Mouse (Mus musculus) limb, embryonic 15.5 days (tissue): ENCODE results near the gene Sptbn4. TPM values are rescaled to one million over a fixed set of nuclear protein-coding genes. Genes with fewer than 3 reads are reported as not detected.

Source experiments
- ATAC-seq: fragments of 200-750 bp; cut with Nextera tagmentation; 2 replicates; pipeline ENCODE4 v1.8.0; 2017; ENCODE audit warnings: low read depth, moderate TSS enrichment; ENCODE audit not compliant: insufficient number of reproducible peaks, low FRiP score, low TSS enrichment
- H3K27ac ChIP-seq: fragments of 300-500 bp; sonication (generic); 2 replicates; pipeline ENCODE4 v1.5.1; 2015; ENCODE audit warnings: moderate library complexity, mild to moderate bottlenecking, inconsistent platforms
- H3K27me3 ChIP-seq: fragments of 300-500 bp; sonication (generic); 2 replicates; pipeline ENCODE4 v1.6.1; 2015; ENCODE audit warnings: inconsistent platforms
- H3K36me3 ChIP-seq: fragments of 300-500 bp; sonication (generic); 2 replicates; pipeline ENCODE4 v1.6.1; 2015; ENCODE audit warnings: inconsistent platforms
- H3K4me1 ChIP-seq: fragments of 300-500 bp; sonication (generic); 2 replicates; pipeline ENCODE4 v1.6.1; 2015; ENCODE audit warnings: inconsistent platforms
- H3K4me2 ChIP-seq: fragments of 300-500 bp; sonication (generic); 2 replicates; pipeline ENCODE4 v1.6.1; 2015; ENCODE audit warnings: mild to moderate bottlenecking, inconsistent platforms
- H3K4me3 ChIP-seq: fragments of 300-500 bp; sonication (generic); 2 replicates; pipeline ENCODE4 v1.5.1; 2015; ENCODE audit warnings: mild to moderate bottlenecking, inconsistent platforms
- H3K9ac ChIP-seq: fragments of 300-500 bp; sonication (generic); 2 replicates; pipeline ENCODE4 v1.6.1; 2015; ENCODE audit warnings: inconsistent platforms
- H3K9me3 ChIP-seq: fragments of 300-500 bp; sonication (generic); 2 replicates; pipeline ENCODE4 v1.6.1; 2016; ENCODE audit warnings: inconsistent platforms
- WGBS: fragments of 180-500 bp; shearing (Covaris S2); methylation state at CpG from one replicate; pipeline ENCODE4 v1.1.7; 2015; 5-methylcytosine and 5-hydroxymethylcytosine counted together
- polyA plus RNA-seq: library from polyadenylated mRNA; unstranded; fragments of >200 nt; fragmentation: Nextera tagmentation; extraction: Ambion mirVana; gene quantifications from 2 replicates; pipeline ENCODE4 v1.2.1, GENCODE M21; 2015

Gene Sptbn4
- polyA plus RNA-seq, 1 experiment from 2014 or later: 0.23 TPM

DNA sequence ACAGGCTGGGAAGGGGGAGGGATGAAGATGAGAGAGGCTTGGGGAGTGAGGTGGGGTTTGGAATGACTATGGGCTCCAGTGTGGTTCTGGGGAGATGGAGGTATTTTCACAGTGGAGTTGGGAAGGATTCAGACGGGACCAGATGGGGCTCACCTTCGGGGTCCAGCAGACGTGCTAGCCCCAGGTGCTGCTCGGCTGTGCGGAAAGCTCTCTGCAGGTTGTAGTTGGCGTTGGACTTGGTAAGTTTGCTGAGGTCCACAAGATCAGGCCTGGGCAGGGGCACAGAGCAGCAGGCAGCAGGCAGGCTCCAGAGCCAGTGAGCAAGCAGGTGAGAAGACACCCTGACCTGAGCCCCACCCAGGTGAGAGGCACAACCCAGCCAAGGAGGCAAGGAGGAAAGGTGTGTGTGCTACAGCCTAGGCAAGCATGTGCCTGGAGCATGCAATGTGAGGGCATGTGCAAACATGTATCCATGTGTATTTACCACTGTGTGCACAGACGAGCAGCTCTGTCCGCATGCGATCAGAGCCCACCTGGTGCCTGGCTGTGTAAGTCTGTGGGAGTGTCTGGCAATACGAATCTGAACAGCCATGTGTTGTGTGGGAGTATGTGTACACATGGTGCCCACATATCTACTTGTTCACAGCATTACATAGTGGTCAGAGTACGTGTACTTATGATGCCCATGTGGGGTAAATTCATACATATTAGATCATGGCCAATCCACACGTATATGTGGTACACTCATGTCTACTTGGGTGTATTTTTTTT is 23.7 kb downstream of the Sptbn4 start:
- Histone ChIP-seq H3K9me3 (no peaks in the 10 kb centered on the region), H3K4me3 (no peak overlapping the region), H3K4me1 (no peaks in the 10 kb centered on the region), H3K9ac (no peak overlapping the region), H3K27ac (no peak overlapping the region), H3K36me3 (no peaks in the 10 kb centered on the region), H3K4me2 (no peak overlapping the region), H3K27me3 (no peaks in the 10 kb centered on the region)
- no peak for ATAC-seq
- 82% methylated on average over 12 of the region's 12 CpGs for WGBS

GRCm38 (mm10) chr7:27419101-27419500 is 28.4 kb downstream of the Sptbn4 start:
- Histone ChIP-seq H3K4me3 (no peak overlapping the region), H3K9ac (no peak overlapping the region), H3K4me1 (no peaks in the 10 kb centered on the region), H3K9me3 (no peaks in the 10 kb centered on the region), H3K36me3 (no peaks in the 10 kb centered on the region), H3K27me3 (peaks cover 3% of the 10 kb centered on the region; the same call in 1 of the 2 replicates), H3K4me2 (no peak overlapping the region), H3K27ac (no peak overlapping the region)
- ATAC-seq: no peak
- 78% methylated on average over 3 of the region's 3 CpGs for WGBS

DNA sequence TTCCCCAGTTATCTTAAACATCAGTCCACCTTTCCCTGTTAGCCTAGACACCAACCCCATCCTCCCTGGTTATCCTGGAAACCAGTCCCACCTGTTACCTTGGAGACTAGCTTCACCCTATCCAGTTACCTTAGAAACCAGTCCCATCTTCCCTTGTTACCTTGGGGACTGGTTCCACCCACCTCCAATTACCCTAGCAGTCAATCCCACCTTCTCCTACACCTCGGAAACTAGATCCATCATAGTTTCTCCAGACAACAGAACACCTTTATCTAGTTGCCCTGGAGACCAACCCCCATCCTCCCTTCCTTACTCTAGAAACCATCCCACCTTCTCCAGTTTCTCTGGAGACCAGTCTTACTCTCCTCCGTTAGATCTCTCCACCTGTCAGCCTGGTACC is 30.3 kb downstream of the Sptbn4 start:
- Histone ChIP-seq H3K4me1 (no peaks in the 10 kb centered on the region), H3K27ac (no peak overlapping the region), H3K36me3 (no peaks in the 10 kb centered on the region), H3K27me3 (peaks cover 3% of the 10 kb centered on the region; the same call in 1 of the 2 replicates), H3K4me3 (no peak overlapping the region), H3K9me3 (no peaks in the 10 kb centered on the region), H3K9ac (no peak overlapping the region), H3K4me2 (no peak overlapping the region)
- ATAC-seq: no peak
- WGBS: 65% methylated on average over 2 of the region's 2 CpGs

DNA sequence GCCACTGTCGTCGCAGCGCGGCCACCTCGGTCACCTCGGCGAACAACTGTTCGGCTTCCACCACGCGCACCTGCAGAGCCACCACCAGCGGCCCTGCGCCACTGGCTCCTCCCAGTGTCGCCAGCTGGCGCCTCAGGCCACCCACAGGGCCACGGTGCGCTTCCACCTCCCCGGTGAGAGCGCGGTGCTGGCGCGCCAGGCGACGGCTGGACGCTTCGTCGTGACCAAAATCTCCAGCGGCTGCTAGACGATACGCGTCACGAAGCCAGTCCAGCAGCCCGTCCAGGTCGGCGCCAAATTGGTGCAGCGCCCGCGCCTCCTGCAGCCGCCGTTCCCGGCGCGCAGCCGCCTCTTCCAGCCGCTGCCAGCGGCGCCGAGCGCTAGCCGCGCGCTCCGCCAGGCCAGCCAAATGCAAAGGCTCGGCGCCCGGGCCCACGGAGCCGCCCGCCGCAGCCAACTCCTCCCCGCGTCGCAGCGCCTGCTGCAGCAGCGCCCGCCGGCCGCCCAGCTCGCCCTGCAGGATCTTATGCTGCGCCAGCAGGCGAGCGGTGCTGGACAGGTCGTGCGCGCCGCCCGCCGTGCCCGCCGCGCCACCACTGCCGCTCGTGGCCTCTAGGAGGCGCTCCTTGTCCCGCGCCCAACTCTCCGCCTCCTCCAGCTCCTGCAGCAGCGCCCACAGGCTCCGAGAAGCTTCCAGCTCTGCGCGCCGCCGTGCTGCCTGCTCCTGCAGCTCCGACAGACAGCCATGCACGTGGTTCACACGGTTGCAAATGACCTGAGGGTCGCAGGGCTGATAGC is 38.9 kb downstream of the Sptbn4 start:
- under 1% methylated on average over 89 of the region's 96 CpGs for WGBS
- Histone ChIP-seq H3K9me3 (0 out of 2 replicates have a peak, but pooled peaks cover 4% of the 10 kb centered on the region), H3K4me1 (peaks cover 23% of the 10 kb centered on the region), H3K27ac (no peak overlapping the region), H3K4me3 (peak overlapping the region; percentile 48), H3K4me2 (peak overlapping the region; percentile 88), H3K27me3 (peaks cover 70% of the 10 kb centered on the region), H3K36me3 (no peaks in the 10 kb centered on the region), H3K9ac (no peak overlapping the region)
- 0 out of 2 replicates have a peak, but pooled peaks have one; percentile 46 for ATAC-seq

DNA sequence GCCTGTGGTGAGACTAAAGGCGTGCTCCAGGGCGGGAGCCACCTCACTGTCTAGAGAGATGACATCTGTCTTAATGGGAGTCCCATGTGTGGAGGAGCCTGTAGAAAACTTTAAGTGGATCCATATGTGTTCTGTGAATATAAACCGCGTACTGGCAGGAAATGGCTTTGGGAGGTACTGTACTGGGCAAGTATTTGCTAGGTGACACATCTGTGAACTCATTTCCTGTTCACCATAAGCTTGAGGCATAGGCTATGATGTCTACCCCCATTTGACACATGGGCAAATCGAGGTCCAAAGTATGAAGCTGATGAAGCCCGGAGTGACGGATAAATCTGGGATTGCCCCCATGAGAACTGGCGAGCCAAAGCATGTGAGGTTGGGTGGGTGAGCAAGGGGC is 39.7 kb downstream of the Sptbn4 start:
- no peak overlapping the region for H3K9ac ChIP-seq
- 29% methylated on average over 8 of the region's 8 CpGs for WGBS
- peak overlapping the region; percentile 48 for H3K4me3 ChIP-seq
- H3K27ac ChIP-seq: no peak overlapping the region
- peaks cover 23% of the 10 kb centered on the region for H3K4me1 ChIP-seq
- peak overlapping the region; percentile 88 for H3K4me2 ChIP-seq
- H3K27me3 ChIP-seq: peaks cover 77% of the 10 kb centered on the region
- ATAC-seq: no peak
- H3K9me3 ChIP-seq: peaks cover 9% of the 10 kb centered on the region; the same call in 1 of the 2 replicates
- no peaks in the 10 kb centered on the region for H3K36me3 ChIP-seq

DNA sequence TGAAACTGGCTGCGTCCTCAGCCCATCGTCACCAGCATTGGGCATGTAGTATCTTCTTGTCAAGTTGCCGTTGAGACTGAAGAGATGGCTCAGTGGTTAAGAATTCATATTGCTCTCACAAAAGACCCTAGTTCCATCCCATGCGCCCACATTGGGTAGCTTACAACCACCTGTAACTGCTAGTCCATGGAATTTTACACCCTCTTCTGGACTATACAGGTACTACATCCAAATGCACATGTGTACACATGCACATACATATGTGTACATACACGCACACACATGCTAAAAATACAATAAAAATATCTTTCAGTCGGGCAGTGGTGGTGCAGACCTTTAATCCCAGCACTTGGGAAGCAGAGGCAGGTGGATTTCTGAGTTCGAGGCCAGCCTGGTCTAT is 41.0 kb downstream of the Sptbn4 start:
- H3K9ac ChIP-seq: no peak overlapping the region
- no peak overlapping the region for H3K27ac ChIP-seq
- no peak overlapping the region for H3K4me2 ChIP-seq
- peaks cover 91% of the 10 kb centered on the region for H3K27me3 ChIP-seq
- no peaks in the 10 kb centered on the region for H3K36me3 ChIP-seq
- H3K4me3 ChIP-seq: no peak overlapping the region
- WGBS: 82% methylated on average over 7 of the region's 7 CpGs
- ATAC-seq: no peak
- H3K9me3 ChIP-seq: peaks cover 9% of the 10 kb centered on the region; the same call in 1 of the 2 replicates
- peaks cover 26% of the 10 kb centered on the region for H3K4me1 ChIP-seq

DNA sequence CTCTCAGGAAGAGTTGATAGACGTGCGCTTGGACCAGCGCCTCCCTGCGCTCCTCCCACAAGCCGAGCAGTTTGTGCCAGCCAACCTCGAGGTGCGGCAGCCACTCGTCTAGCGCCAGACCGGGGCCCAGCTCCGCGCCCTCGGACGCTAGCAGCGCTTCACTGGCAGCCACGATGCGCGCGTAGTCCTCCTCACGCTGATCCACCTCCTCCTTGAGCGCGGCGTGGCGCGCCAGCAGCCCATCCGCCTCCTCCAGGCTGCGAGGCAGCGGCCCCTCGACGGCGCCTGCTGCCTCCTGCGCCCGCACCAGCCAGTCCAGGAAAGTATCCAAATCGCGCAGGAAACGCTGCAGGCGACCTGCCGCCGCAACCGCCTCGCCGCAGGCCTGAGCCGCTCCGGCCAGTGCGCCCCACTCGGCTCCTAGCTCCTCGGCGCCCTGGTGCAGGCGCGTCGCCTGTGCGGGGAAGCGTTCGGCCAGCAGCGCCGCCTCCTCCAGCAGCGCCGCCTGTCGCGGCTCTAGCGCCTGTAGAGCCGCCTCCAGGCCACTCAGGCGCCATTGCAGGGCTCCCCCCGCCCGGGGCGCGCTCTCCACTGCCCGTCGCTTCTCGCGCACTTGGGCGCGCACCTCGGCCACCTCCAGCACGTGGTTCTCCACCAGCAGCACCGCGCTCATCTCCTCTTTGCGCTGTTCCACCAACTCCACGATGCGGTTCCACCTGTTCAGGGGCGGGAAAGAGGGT is 43.1 kb downstream of the Sptbn4 start:
- no peaks in the 10 kb centered on the region for H3K36me3 ChIP-seq
- 5% methylated on average over 80 of the region's 81 CpGs for WGBS
- H3K4me2 ChIP-seq: peak overlapping the region; percentile 19; the same call in 1 of the 2 replicates

GRCm38 (mm10) chr7:27402675-27403074 is 44.8 kb downstream of the Sptbn4 start:
- Histone ChIP-seq H3K4me3 (no peak overlapping the region), H3K9me3 (peaks cover 9% of the 10 kb centered on the region; the same call in 1 of the 2 replicates), H3K9ac (no peak overlapping the region), H3K36me3 (no peaks in the 10 kb centered on the region), H3K27ac (no peak overlapping the region), H3K4me2 (no peak overlapping the region), H3K27me3 (peaks cover 86% of the 10 kb centered on the region), H3K4me1 (peaks cover 11% of the 10 kb centered on the region)
- 11% methylated on average over 16 of the region's 16 CpGs for WGBS
- ATAC-seq: no peak

More for the DNA sequence above, 43.1 kb downstream of the Sptbn4 start:
- peaks cover 91% of the 10 kb centered on the region for H3K27me3 ChIP-seq
- peak overlapping the region; percentile 19 for H3K4me3 ChIP-seq
- H3K27ac ChIP-seq: no peak overlapping the region
- no peak for ATAC-seq
- no peak overlapping the region for H3K9ac ChIP-seq
- H3K9me3 ChIP-seq: peaks cover 9% of the 10 kb centered on the region; the same call in 1 of the 2 replicates
- H3K4me1 ChIP-seq: peaks cover 26% of the 10 kb centered on the region

- Histone ChIP-seq H3K27me3 (peaks cover 86% of the 10 kb centered on the region), H3K36me3 (no peaks in the 10 kb centered on the region), H3K4me3 (no peak overlapping the region), H3K27ac (no peak overlapping the region), H3K9ac (no peak overlapping the region), H3K9me3 (peaks cover 6% of the 10 kb centered on the region; the same call in 1 of the 2 replicates), H3K4me1 (peaks cover 19% of the 10 kb centered on the region), H3K4me2 (no peak overlapping the region)
- WGBS: 71% methylated on average over 7 of the region's 7 CpGs
- no peak for ATAC-seq
These were observed 46.9 kb downstream of the Sptbn4 start for GRCm38 (mm10) chr7:27400545-27400944.

- Histone ChIP-seq H3K4me1 (peaks cover 8% of the 10 kb centered on the region; the same call in 1 of the 2 replicates), H3K27me3 (peaks cover 82% of the 10 kb centered on the region), H3K27ac (no peak overlapping the region), H3K9me3 (no peaks in the 10 kb centered on the region), H3K4me2 (no peak overlapping the region), H3K4me3 (no peak overlapping the region; the same call in 1 of the 2 replicates), H3K36me3 (no peaks in the 10 kb centered on the region), H3K9ac (no peak overlapping the region)
- no peak for ATAC-seq
- WGBS: 18% methylated on average over 26 of the region's 26 CpGs
These were observed 50.2 kb downstream of the Sptbn4 start for GRCm38 (mm10) chr7:27397048-27397949.
